Mouse (Mus musculus) myocyte (in vitro differentiated cells): ENCODE data around the gene Tpsb2.
A peak's percentile ranks its signal among the peaks of the same experiment; 100 is the strongest.

Source experiments
- CEBPB ChIP-seq: IDR thresholded peaks from 2 replicates; pipeline ENCODE4 v1.6.1; 2011; ENCODE audit warnings: mild to moderate bottlenecking, moderate library complexity; ENCODE audit not compliant: poor library complexity, insufficient read depth, severe bottlenecking
- E2F4 ChIP-seq: IDR thresholded peaks from one replicate; pipeline ENCODE4 v1.6.1; 2011; ENCODE audit warnings: mild to moderate bottlenecking, control low read depth, moderate library complexity; ENCODE audit not compliant: insufficient read depth
- MAX ChIP-seq: IDR thresholded peaks from one replicate; pipeline ENCODE4 v1.6.1; 2011; ENCODE audit warnings: low read depth, mild to moderate bottlenecking, control low read depth
- MYOD1 ChIP-seq, 3 experiments: IDR thresholded peaks; one replicate each; pipeline ENCODE4 v1.6.1; 2011; ENCODE audit warnings: control low read depth in 2 of 3, low read depth in 2 of 3, mild to moderate bottlenecking in 2 of 3, moderate library complexity in 1 of 3; ENCODE audit not compliant: insufficient read length in 2 of 3, control insufficient read depth in 1 of 3
- MYOG ChIP-seq, 3 experiments: IDR thresholded peaks; one replicate each; pipeline ENCODE4 v1.6.1; 2011; ENCODE audit warnings: control low read depth in 2 of 3, low read depth in 2 of 3, mild to moderate bottlenecking in 2 of 3; ENCODE audit not compliant: insufficient read length in 2 of 3, control insufficient read depth in 1 of 3, insufficient read depth in 1 of 3
- POLR2A ChIP-seq: IDR thresholded peaks from one replicate; pipeline ENCODE4 v1.6.1; 2011; ENCODE audit warnings: low read depth, mild to moderate bottlenecking, control low read depth, moderate library complexity; ENCODE audit not compliant: insufficient read length
- POLR2AphosphoS2 ChIP-seq: IDR thresholded peaks from one replicate; pipeline ENCODE4 v1.6.1; 2011; ENCODE audit warnings: low read depth, control low read depth; ENCODE audit not compliant: insufficient read length
- REST ChIP-seq: IDR thresholded peaks from one replicate; pipeline ENCODE4 v1.6.1; 2011; ENCODE audit warnings: mild to moderate bottlenecking, control low read depth, moderate library complexity; ENCODE audit not compliant: insufficient read depth, insufficient read length
- TCF12 ChIP-seq: IDR thresholded peaks from one replicate; pipeline ENCODE4 v1.6.1; 2011; ENCODE audit warnings: mild to moderate bottlenecking, control low read depth; ENCODE audit not compliant: poor library complexity, insufficient read depth, severe bottlenecking
- TCF3 ChIP-seq: IDR thresholded peaks from one replicate; pipeline ENCODE4 v1.6.1; 2011; ENCODE audit warnings: low read depth, control low read depth; ENCODE audit not compliant: insufficient read length
- USF1 ChIP-seq: IDR thresholded peaks from one replicate; pipeline ENCODE4 v1.6.1; 2011; ENCODE audit warnings: low read depth, mild to moderate bottlenecking, control low read depth, moderate library complexity

- no peak for TF ChIP-seq POLR2AphosphoS2
- no peak for TF ChIP-seq POLR2A
- peak; percentile 94 for TF ChIP-seq REST
- no peak for TF ChIP-seq MAX
- TF ChIP-seq MYOD1 (IDR thresholded peaks at IDR 0.05; ENCODE audit: control insufficient read depth in 1 of 3, insufficient read length in 2 of 3, low read depth in 2 of 3) = no peak
- no peak for TF ChIP-seq USF1
- TF ChIP-seq TCF12 = no peak
- TF ChIP-seq TCF3 = no peak
- no peak for TF ChIP-seq CEBPB
- no peak for TF ChIP-seq MYOG (IDR thresholded peaks at IDR 0.05; ENCODE audit: control insufficient read depth in 1 of 3, insufficient read depth in 1 of 3, insufficient read length in 2 of 3, low read depth in 2 of 3)
- TF ChIP-seq E2F4 = no peak
Measured at GRCm38 (mm10) chr17:25400443-25400842, 34.3 kb downstream of the Tpsb2 start.
